Mouse (Mus musculus) hindbrain, embryonic 10.5 days (tissue): ENCODE results near the gene Mex3a. TPM values are rescaled to one million over a fixed set of nuclear protein-coding genes. Genes with fewer than 3 reads are reported as not detected.

Experiments used
- DNase-seq: peaks from one replicate; pipeline ENCODE4 v3.0.0-alpha.2; 2017; ENCODE audit warnings: low spot score
- H3K27ac ChIP-seq: fragments of 300-500 bp; sonication (generic); 2 replicates; pipeline ENCODE4 v1.5.1; 2016; ENCODE audit warnings: mild to moderate bottlenecking, moderate library complexity
- H3K27me3 ChIP-seq: fragments of 300-500 bp; sonication (generic); 2 replicates; pipeline ENCODE4 v1.6.1; 2016; ENCODE audit warnings: mild to moderate bottlenecking; ENCODE audit not compliant: poor library complexity, insufficient read depth, severe bottlenecking
- H3K36me3 ChIP-seq: fragments of 300-500 bp; sonication (generic); 2 replicates; pipeline ENCODE4 v1.6.1; 2016; ENCODE audit warnings: mild to moderate bottlenecking, moderate library complexity
- H3K4me1 ChIP-seq: fragments of 300-500 bp; sonication (generic); replicated peaks from 2 replicates; pipeline ENCODE4 v1.6.1; 2016; ENCODE audit warnings: mild to moderate bottlenecking
- H3K4me3 ChIP-seq: fragments of 300-500 bp; sonication (generic); 2 replicates; pipeline ENCODE4 v1.5.1; 2016; ENCODE audit warnings: mild to moderate bottlenecking, moderate library complexity
- H3K9me3 ChIP-seq: fragments of 300-500 bp; sonication (generic); 2 replicates; pipeline ENCODE4 v1.6.1; 2016; ENCODE audit warnings: mild to moderate bottlenecking, moderate library complexity
- WGBS: fragments of 180-500 bp; shearing (Covaris S2); methylation state at CpG from one replicate; pipeline ENCODE4 v1.1.7; 2016; 5-methylcytosine and 5-hydroxymethylcytosine counted together
- polyA plus RNA-seq: library from polyadenylated mRNA; unstranded; fragments of >200 nt; fragmentation: Nextera tagmentation; extraction: Ambion mirVana; gene quantifications from 2 replicates; pipeline ENCODE4 v1.2.1, GENCODE M21; 2016

Gene Mex3a
- polyA plus RNA-seq, 1 experiment from 2014 or later, result 30.7 TPM

DNA sequence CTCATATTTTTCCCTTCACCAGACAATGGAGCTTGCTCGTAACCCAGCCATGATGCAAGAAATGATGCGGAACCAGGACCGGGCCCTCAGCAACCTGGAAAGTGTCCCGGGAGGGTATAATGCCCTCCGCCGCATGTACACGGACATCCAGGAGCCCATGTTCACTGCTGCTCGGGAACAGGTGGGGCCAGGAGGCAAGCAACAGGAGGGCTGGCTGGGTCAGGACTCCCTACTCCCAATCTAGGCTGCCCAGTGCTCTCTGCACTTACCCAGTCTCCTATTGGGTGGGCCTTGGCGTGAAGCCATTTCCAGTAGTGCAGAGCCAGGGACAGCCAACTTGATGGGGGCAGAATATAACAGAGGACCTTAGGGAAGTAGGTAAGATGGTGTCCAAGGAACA, 27.4 kb downstream of the Mex3a start:
- Histone ChIP-seq H3K9me3 (no peaks in the 10 kb centered on the region), H3K27ac (no peak overlapping the region), H3K36me3 (peaks cover 96% of the 10 kb centered on the region), H3K27me3 (no peaks in the 10 kb centered on the region), H3K4me1 (peaks cover 29% of the 10 kb centered on the region), H3K4me3 (no peak overlapping the region)
- DNase-seq, result no peak
- WGBS, result 97% methylated on average over 9 of the region's 9 CpGs

DNA sequence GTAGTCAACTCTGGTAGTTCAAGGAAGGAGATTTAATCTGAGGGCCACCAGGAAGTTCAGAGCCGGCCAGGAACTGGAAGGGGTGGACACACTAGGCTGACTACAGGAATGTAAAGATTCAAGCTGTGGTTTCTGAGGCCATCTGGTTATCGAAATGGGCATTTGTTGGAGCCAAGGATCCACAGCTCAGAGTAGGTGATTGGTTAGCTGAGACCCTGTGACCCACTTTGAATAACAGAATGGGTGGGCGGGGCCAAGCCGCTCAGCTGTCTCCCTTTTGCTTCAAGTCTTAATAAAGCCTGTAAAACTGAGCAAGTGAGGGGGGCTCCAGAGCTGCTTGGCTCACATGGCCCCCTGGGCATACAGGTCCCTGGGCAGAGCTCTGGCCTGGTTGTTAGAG, 29.8 kb downstream of the Mex3a start:
- H3K9me3 ChIP-seq, result no peaks in the 10 kb centered on the region
- H3K27ac ChIP-seq, result 0 out of 2 replicates have a peak overlapping the region, but pooled peaks have one; percentile 50
- no peaks in the 10 kb centered on the region for H3K27me3 ChIP-seq
- peaks cover 100% of the 10 kb centered on the region for H3K36me3 ChIP-seq
- peaks cover 9% of the 10 kb centered on the region; the same call in 1 of the 2 replicates for H3K4me1 ChIP-seq
- no peak for DNase-seq
- WGBS, result 65% methylated on average over 4 of the region's 4 CpGs
- H3K4me3 ChIP-seq, result no peak overlapping the region

GRCm38 (mm10) chr3:88563442-88563841, 31.2 kb downstream of the Mex3a start:
- H3K4me3 ChIP-seq, result no peak overlapping the region
- H3K9me3 ChIP-seq, result no peaks in the 10 kb centered on the region
- 0 out of 2 replicates have a peak overlapping the region, but pooled peaks have one; percentile 12 for H3K27ac ChIP-seq
- WGBS, result 76% methylated on average over 4 of the region's 4 CpGs
- no peak for DNase-seq
- H3K36me3 ChIP-seq, result peaks cover 100% of the 10 kb centered on the region
- peaks cover 9% of the 10 kb centered on the region; the same call in 1 of the 2 replicates for H3K4me1 ChIP-seq
- no peaks in the 10 kb centered on the region for H3K27me3 ChIP-seq

- Histone ChIP-seq H3K27ac (no peak overlapping the region), H3K27me3 (no peaks in the 10 kb centered on the region), H3K9me3 (no peaks in the 10 kb centered on the region), H3K4me3 (no peak overlapping the region), H3K4me1 (peaks cover 9% of the 10 kb centered on the region; the same call in 1 of the 2 replicates), H3K36me3 (peaks cover 100% of the 10 kb centered on the region)
- DNase-seq, result no peak
- WGBS, result 89% methylated on average over 7 of the region's 7 CpGs
Measured at GRCm38 (mm10) chr3:88563966-88564365, 31.8 kb downstream of the Mex3a start.

GRCm38 (mm10) chr3:88566116-88566515, 33.9 kb downstream of the Mex3a start:
- WGBS, result 92% methylated on average over 3 of the region's 3 CpGs
- DNase-seq, result no peak
- H3K4me3 ChIP-seq, result no peak overlapping the region
- H3K4me1 ChIP-seq, result peaks cover 9% of the 10 kb centered on the region; the same call in 1 of the 2 replicates
- H3K27me3 ChIP-seq, result no peaks in the 10 kb centered on the region
- peaks cover 99% of the 10 kb centered on the region for H3K36me3 ChIP-seq
- no peaks in the 10 kb centered on the region for H3K9me3 ChIP-seq
- no peak overlapping the region for H3K27ac ChIP-seq

DNA sequence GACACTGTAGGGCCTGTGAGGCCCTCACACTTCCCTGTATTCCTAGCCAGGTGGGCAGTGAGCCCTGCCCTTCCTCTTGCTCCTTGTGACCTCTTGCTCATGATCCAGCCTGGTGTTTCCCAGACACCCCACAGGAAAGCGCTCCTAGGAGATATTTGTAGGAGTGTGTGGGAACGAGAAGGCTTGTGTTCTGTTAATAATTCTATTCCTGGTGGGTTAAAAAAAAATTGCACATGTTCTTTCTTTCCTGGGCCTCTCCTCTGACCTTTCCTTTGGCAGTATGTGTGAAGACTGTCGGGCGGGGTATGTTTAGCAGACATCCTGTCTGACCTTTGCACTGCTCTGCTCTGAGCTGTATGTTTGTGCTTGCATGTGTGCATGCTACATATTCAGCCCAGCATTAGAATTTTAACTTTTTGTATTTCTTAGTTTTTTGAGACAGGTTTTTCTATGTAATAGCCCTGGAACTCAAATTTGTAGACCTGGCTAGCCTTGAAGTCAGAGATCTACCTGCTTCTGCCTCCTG, 34.4 kb downstream of the Mex3a start:
- H3K27ac ChIP-seq, result no peak overlapping the region
- WGBS, result 85% methylated on average over 4 of the region's 4 CpGs
- no peak for DNase-seq
- H3K36me3 ChIP-seq, result peaks cover 94% of the 10 kb centered on the region
- no peaks in the 10 kb centered on the region for H3K9me3 ChIP-seq
- no peak overlapping the region for H3K4me3 ChIP-seq
- H3K27me3 ChIP-seq, result no peaks in the 10 kb centered on the region
- peaks cover 9% of the 10 kb centered on the region; the same call in 1 of the 2 replicates for H3K4me1 ChIP-seq

- Histone ChIP-seq H3K27me3 (no peaks in the 10 kb centered on the region), H3K4me3 (no peak overlapping the region), H3K4me1 (0 out of 2 replicates have a peak, but pooled peaks cover 4% of the 10 kb centered on the region), H3K9me3 (no peaks in the 10 kb centered on the region), H3K36me3 (peaks cover 81% of the 10 kb centered on the region), H3K27ac (no peak overlapping the region)
- WGBS, result 95% methylated on average over 6 of the region's 6 CpGs
- no peak for DNase-seq
Measured at GRCm38 (mm10) chr3:88567892-88568291, 35.7 kb downstream of the Mex3a start.

DNA sequence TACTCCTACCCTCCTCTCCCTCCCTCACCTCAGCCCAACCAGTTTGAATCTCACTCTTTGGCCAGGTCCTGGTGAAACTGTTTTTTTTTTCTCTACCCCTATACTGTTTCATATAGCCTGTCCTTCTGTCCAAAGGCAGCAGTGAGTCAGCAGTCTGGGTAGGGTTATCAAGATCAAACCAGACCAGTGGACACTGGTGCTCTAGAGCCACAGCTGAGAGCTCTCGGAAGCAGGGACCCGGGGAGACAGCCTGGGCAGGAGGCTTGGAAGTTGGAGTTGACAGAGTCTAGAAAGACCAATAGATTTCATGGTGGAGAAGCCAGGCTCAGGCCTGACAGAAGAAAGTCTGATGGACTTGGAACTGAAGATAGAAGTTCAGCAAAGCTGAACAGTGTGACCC, 36.4 kb downstream of the Mex3a start:
- DNase-seq, result no peak
- Histone ChIP-seq H3K4me1 (0 out of 2 replicates have a peak, but pooled peaks cover 4% of the 10 kb centered on the region), H3K36me3 (peaks cover 74% of the 10 kb centered on the region), H3K27ac (no peak overlapping the region), H3K9me3 (no peaks in the 10 kb centered on the region), H3K27me3 (no peaks in the 10 kb centered on the region), H3K4me3 (no peak overlapping the region)
- 98% methylated on average over 2 of the region's 2 CpGs for WGBS

GRCm38 (mm10) chr3:88569093-88569492, 36.9 kb downstream of the Mex3a start:
- Histone ChIP-seq H3K27ac (no peak overlapping the region), H3K4me1 (no peaks in the 10 kb centered on the region), H3K9me3 (no peaks in the 10 kb centered on the region), H3K27me3 (no peaks in the 10 kb centered on the region), H3K36me3 (peaks cover 69% of the 10 kb centered on the region), H3K4me3 (no peak overlapping the region)
- whole genome bisulfite sequencing, result 97% methylated on average over 2 of the region's 2 CpGs
- DNase-seq, result no peak

DNA sequence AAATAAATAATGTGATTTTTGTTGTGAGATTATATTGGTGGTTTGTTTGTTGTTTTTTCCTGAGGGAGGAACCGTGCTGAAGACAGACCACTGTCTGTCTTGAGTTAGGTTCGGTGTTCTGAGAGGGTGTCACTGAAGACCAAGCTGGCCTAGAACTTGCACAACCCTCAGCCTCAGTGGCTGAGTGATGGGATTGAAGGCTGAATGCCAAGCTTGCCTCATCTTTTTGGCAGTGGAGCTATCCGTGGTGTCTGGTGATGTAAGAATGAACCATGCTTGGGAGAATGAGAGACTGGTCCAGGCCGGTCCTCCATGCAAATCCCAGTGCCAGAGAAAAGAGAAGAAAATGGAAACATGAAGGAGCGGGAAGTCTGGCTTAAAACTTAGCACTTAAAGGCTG, 37.5 kb downstream of the Mex3a start:
- no peaks in the 10 kb centered on the region for H3K27me3 ChIP-seq
- H3K4me1 ChIP-seq, result no peaks in the 10 kb centered on the region
- 93% methylated on average over 5 of the region's 5 CpGs for WGBS
- H3K36me3 ChIP-seq, result peaks cover 63% of the 10 kb centered on the region
- H3K4me3 ChIP-seq, result no peak overlapping the region
- DNase-seq, result no peak
- no peak overlapping the region for H3K27ac ChIP-seq
- no peaks in the 10 kb centered on the region for H3K9me3 ChIP-seq

DNA sequence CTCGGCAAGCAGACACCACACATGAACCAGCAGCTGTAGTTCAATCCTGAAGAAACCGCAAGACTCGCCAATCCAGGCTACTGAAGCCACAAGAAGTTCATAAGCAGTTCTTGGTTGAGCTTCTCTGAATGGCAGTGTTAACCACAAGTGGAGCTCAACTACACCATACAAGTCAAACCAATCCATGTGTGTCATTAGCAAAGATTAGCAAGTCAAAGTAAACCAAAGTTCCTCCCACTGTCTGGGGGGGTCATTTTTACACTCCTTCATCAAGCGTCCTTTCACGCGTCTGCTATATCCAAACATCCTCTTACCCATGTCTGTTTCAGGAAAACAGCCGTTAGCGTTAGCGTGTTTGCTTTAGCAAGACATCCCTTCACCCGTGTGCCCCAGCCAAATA, 38.1 kb downstream of the Mex3a start:
- no peak for DNase-seq
- Histone ChIP-seq H3K27ac (no peak overlapping the region), H3K4me1 (no peaks in the 10 kb centered on the region), H3K36me3 (peaks cover 57% of the 10 kb centered on the region), H3K4me3 (no peak overlapping the region), H3K27me3 (no peaks in the 10 kb centered on the region), H3K9me3 (no peaks in the 10 kb centered on the region)
- 97% methylated on average over 10 of the region's 10 CpGs for WGBS

DNA sequence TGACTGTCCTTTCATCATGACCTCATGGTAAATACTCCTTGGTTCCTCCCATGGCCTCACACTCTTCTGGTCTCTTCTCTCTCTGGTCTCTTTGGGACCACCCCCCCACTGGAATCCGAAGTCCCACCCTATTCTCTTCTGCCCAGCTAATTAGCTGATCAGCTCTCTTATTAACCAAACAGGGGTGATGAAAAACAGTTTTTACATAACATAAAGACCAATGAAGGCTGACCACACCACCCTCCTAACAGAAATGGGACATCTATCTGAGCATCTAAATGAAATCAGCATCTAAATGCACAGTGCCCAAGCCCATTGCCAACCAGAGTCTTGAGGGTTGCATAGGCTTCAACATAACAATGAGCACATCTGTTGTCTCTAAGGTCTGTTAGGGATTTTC, 39.7 kb downstream of the Mex3a start:
- no peak overlapping the region for H3K4me3 ChIP-seq
- no peaks in the 10 kb centered on the region for H3K9me3 ChIP-seq
- H3K27me3 ChIP-seq, result no peaks in the 10 kb centered on the region
- peaks cover 41% of the 10 kb centered on the region for H3K36me3 ChIP-seq
- no peak for DNase-seq
- no peaks in the 10 kb centered on the region for H3K4me1 ChIP-seq
- no peak overlapping the region for H3K27ac ChIP-seq
- WGBS, result 72% methylated on average over 1 of the region's 1 CpGs

DNA sequence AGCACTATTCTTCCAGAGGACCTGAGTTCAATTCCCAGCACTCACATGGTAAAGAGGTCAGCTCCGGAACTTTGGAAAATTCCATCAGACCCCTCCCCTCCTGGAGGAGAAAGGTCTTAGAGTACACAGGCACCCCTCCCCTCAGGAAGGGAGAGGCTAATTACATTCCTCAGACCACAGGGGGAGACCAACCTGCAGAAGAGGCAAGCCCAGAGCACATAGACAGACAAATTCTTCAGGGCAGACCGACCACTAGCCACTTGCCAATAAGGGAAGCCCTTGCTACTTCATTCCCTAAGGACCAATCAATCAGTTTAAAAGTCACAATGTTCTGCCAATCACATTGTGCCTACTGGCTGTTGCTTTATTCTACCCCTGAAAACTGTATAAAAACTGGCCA, 40.6 kb downstream of the Mex3a start:
- WGBS, result 84% methylated on average over 2 of the region's 2 CpGs
- Histone ChIP-seq H3K4me3 (no peak overlapping the region), H3K27ac (no peak overlapping the region), H3K36me3 (peaks cover 32% of the 10 kb centered on the region), H3K9me3 (no peaks in the 10 kb centered on the region), H3K27me3 (no peaks in the 10 kb centered on the region), H3K4me1 (no peaks in the 10 kb centered on the region)
- DNase-seq, result no peak

GRCm38 (mm10) chr3:88573810-88574209, 41.6 kb downstream of the Mex3a start:
- Histone ChIP-seq H3K4me3 (no peak overlapping the region), H3K4me1 (no peaks in the 10 kb centered on the region), H3K27ac (no peak overlapping the region), H3K9me3 (no peaks in the 10 kb centered on the region), H3K36me3 (peaks cover 22% of the 10 kb centered on the region), H3K27me3 (no peaks in the 10 kb centered on the region)
- 88% methylated on average over 2 of the region's 2 CpGs for WGBS
- no peak for DNase-seq
